In genomic region chr9:100605985-100606554, GRCm38 (mm10) we compare ENCODE assay signal across 10 mouse cellular contexts. TPM values are rescaled to one million over a fixed set of nuclear protein-coding genes. Genes with fewer than 3 reads are reported as not detected.
DNase-seq lines count a peak whose midpoint lies in the region; ATAC-seq and TF ChIP-seq lines count a peak whose summit lies in the region.
"Had no signal": no experiment of that assay in that cellular context is flagged by ENCODE, and none has a peak within 500 bp of the region (broad histone marks: within the 10 kb centered on the region; RNA-seq: fewer than 3 reads in every experiment).

No protein-coding gene starts in this region.

- H3K4me2 ChIP-seq in hindbrain, embryonic 16.5 days (ENCODE audit: low read length), result peak overlapping the region; percentile 15; the same call in 1 of the 2 replicates
- H3K4me2 ChIP-seq in midbrain, postnatal 0 days (ENCODE audit: low read depth, low read length, poor library complexity, severe bottlenecking), result no peak overlapping the region
- no peak overlapping the region for H3K4me2 ChIP-seq in intestine, embryonic 16.5 days (ENCODE audit: low read depth, low read length)
- H3K4me2 ChIP-seq: stomach, embryonic 15.5 days had no signal

- intact Hi-C loops in heart, postnatal 25 days (cut with DNase I), result no loop called here

- WGBS in heart, embryonic 10.5 days, result 49% methylated on average over 7 of the region's 7 CpGs
- 32% methylated on average over 7 of the region's 7 CpGs for WGBS in hindbrain, embryonic 16.5 days
- 30% methylated on average over 7 of the region's 7 CpGs for WGBS in midbrain, postnatal 0 days
- 29% methylated on average over 7 of the region's 7 CpGs for WGBS in intestine, embryonic 16.5 days

- H3K27ac ChIP-seq in heart, embryonic 10.5 days, result peak overlapping the region; percentile 56
- no peak overlapping the region for H3K27ac ChIP-seq in hindbrain, embryonic 16.5 days (ENCODE audit: low read depth, low read length)
- H3K27ac ChIP-seq in midbrain, postnatal 0 days (ENCODE audit: low read depth, low read length), result no peak overlapping the region
- no peak overlapping the region for H3K27ac ChIP-seq in intestine, embryonic 16.5 days (ENCODE audit: low read length)
- H3K27ac ChIP-seq: liver, embryonic 14.5 days; stomach, embryonic 15.5 days had no signal

- H3K4me3 ChIP-seq in heart, embryonic 10.5 days, result no peak overlapping the region
- H3K4me3 ChIP-seq in hindbrain, embryonic 16.5 days (ENCODE audit: low read length), result no peak overlapping the region
- no peak overlapping the region for H3K4me3 ChIP-seq in midbrain, postnatal 0 days (ENCODE audit: low read depth, low read length)
- H3K4me3 ChIP-seq in intestine, embryonic 16.5 days (ENCODE audit: low read length), result no peak overlapping the region
- H3K4me3 ChIP-seq: stomach, embryonic 15.5 days had no signal

- H3K9me3 ChIP-seq in heart, embryonic 10.5 days, result no peaks in the 10 kb centered on the region
- H3K9me3 ChIP-seq in hindbrain, embryonic 16.5 days (ENCODE audit: control insufficient read depth, low read length), result 0 out of 2 replicates have a peak, but pooled peaks cover 3% of the 10 kb centered on the region
- H3K9me3 ChIP-seq in midbrain, postnatal 0 days (ENCODE audit: low read length), result no peaks in the 10 kb centered on the region
- H3K9me3 ChIP-seq in intestine, embryonic 16.5 days (ENCODE audit: control insufficient read depth, low read length), result no peaks in the 10 kb centered on the region
- H3K9me3 ChIP-seq: stomach, embryonic 15.5 days had no signal

- H3K27me3 ChIP-seq in heart, embryonic 10.5 days (ENCODE audit: insufficient read depth, poor library complexity, severe bottlenecking), result no peaks in the 10 kb centered on the region
- H3K27me3 ChIP-seq in hindbrain, embryonic 16.5 days (replicated peaks; ENCODE audit: control insufficient read depth, insufficient read depth, low read length), result no peaks in the 10 kb centered on the region
- no peaks in the 10 kb centered on the region for H3K27me3 ChIP-seq in midbrain, postnatal 0 days (ENCODE audit: insufficient read depth, low read length)
- H3K27me3 ChIP-seq in intestine, embryonic 16.5 days (replicated peaks; ENCODE audit: control insufficient read depth, insufficient read depth, low read length), result no peaks in the 10 kb centered on the region
- H3K27me3 ChIP-seq: stomach, embryonic 15.5 days had no signal

- no peak for ATAC-seq in hindbrain, embryonic 16.5 days
- ATAC-seq in midbrain, postnatal 0 days (ENCODE audit: low FRiP score), result no peak
- ATAC-seq in intestine, embryonic 16.5 days, result no peak

- no peak overlapping the region for H3K9ac ChIP-seq in hindbrain, embryonic 16.5 days (ENCODE audit: low read depth, low read length)
- H3K9ac ChIP-seq in midbrain, postnatal 0 days (replicated peaks; ENCODE audit: low read length, poor library complexity, severe bottlenecking), result no peak overlapping the region
- H3K9ac ChIP-seq in intestine, embryonic 16.5 days (ENCODE audit: low read depth, low read length), result no peak overlapping the region
- H3K9ac ChIP-seq: liver, embryonic 14.5 days; stomach, embryonic 15.5 days had no signal

- peaks cover 4% of the 10 kb centered on the region for H3K4me1 ChIP-seq in heart, embryonic 10.5 days
- H3K4me1 ChIP-seq in hindbrain, embryonic 16.5 days (ENCODE audit: control insufficient read depth, insufficient read depth, low read depth, low read length), result peaks cover 6% of the 10 kb centered on the region; the same call in 1 of the 2 replicates
- no peaks in the 10 kb centered on the region for H3K4me1 ChIP-seq in midbrain, postnatal 0 days (ENCODE audit: insufficient read depth, low read length)
- no peaks in the 10 kb centered on the region for H3K4me1 ChIP-seq in intestine, embryonic 16.5 days (ENCODE audit: control insufficient read depth, insufficient read depth, low read length)
- H3K4me1 ChIP-seq: stomach, embryonic 15.5 days had no signal

- TF ChIP-seq CTCF in midbrain, postnatal 0 days (IDR thresholded peaks at IDR 0.05), result no peak

- no peaks in the 10 kb centered on the region for H3K36me3 ChIP-seq in heart, embryonic 10.5 days
- no peaks in the 10 kb centered on the region for H3K36me3 ChIP-seq in hindbrain, embryonic 16.5 days (ENCODE audit: control insufficient read depth, insufficient read depth, low read length)
- H3K36me3 ChIP-seq in midbrain, postnatal 0 days (ENCODE audit: insufficient read depth, low read length), result no peaks in the 10 kb centered on the region
- H3K36me3 ChIP-seq in intestine, embryonic 16.5 days (ENCODE audit: control insufficient read depth, insufficient read depth, low read length), result no peaks in the 10 kb centered on the region
- H3K36me3 ChIP-seq: stomach, embryonic 15.5 days had no signal

- peak; percentile 83 for DNase-seq in heart, embryonic 10.5 days (ENCODE audit: low spot score)
- no peak for DNase-seq in heart, postnatal 25 days (ENCODE audit: low spot score)
- peak; percentile 74 for DNase-seq in 3134 (ENCODE audit: extremely low read depth, insufficient read length, low spot score)
- peak; percentile 74 for DNase-seq in adipocyte (ENCODE audit: low spot score)
- DNase-seq in midbrain, postnatal 0 days (ENCODE audit: low spot score), result peak; percentile 64
- no peak for DNase-seq in liver

RNA-seq across cellular contexts. Expression of gene Stag1, which starts 8.5 kb away (rescaled TPM):
- 34.4 and 38.1 TPM in 2 replicates for polyA plus RNA-seq in heart, embryonic 10.5 days (2016; fragmentation: Nextera tagmentation; extraction: Ambion mirVana)
- total RNA-seq in heart, postnatal 25 days (2021), result 10 to 100 TPM; 27.1 to 30.6 TPM
- 21.9 and 23.4 TPM in 2 replicates for polyA plus RNA-seq in hindbrain, embryonic 16.5 days (2015; fragmentation: Nextera tagmentation; extraction: Ambion mirVana)
- total RNA-seq in midbrain, postnatal 0 days (2014; rRNA removed), result 31.0 and 43.6 TPM in 2 replicates
- polyA plus RNA-seq in midbrain, postnatal 0 days (2015; fragmentation: Nextera tagmentation; extraction: Ambion mirVana), result 21.6 and 23.6 TPM in 2 replicates
- polyA plus RNA-seq in intestine, embryonic 16.5 days (2015; fragmentation: Nextera tagmentation; extraction: Ambion mirVana), result 24.8 and 29.4 TPM in 2 replicates

RNA-seq across cellular contexts. Expression of gene Slc35g2, which starts 35.2 kb away (rescaled TPM):
- polyA plus RNA-seq in heart, embryonic 10.5 days (2016; fragmentation: Nextera tagmentation; extraction: Ambion mirVana), result 9.0 and 11.0 TPM in 2 replicates
- 1 to 10 TPM; 3.7 to 4.9 TPM for total RNA-seq in heart, postnatal 25 days (2021)
- polyA plus RNA-seq in hindbrain, embryonic 16.5 days (2015; fragmentation: Nextera tagmentation; extraction: Ambion mirVana), result 24.3 and 33.0 TPM in 2 replicates
- total RNA-seq in midbrain, postnatal 0 days (2014; rRNA removed), result 20.1 and 24.8 TPM in 2 replicates
- polyA plus RNA-seq in midbrain, postnatal 0 days (2015; fragmentation: Nextera tagmentation; extraction: Ambion mirVana), result 16.7 and 22.1 TPM in 2 replicates
- polyA plus RNA-seq in intestine, embryonic 16.5 days (2015; fragmentation: Nextera tagmentation; extraction: Ambion mirVana), result 3.9 and 4.0 TPM in 2 replicates

Comparison
In these comparisons a context has a peak if more than half of its experiments do, and no peak if none do; other contexts are left out.
1. DNase-seq: peak in heart, embryonic 10.5 days (single experiment), 3134 (single experiment), adipocyte (single experiment) and midbrain, postnatal 0 days (single experiment); none in heart, postnatal 25 days (single experiment) and liver (single experiment).